Mouse (Mus musculus): ENCODE measurements around the gene B230307C23Rik. TPM values are rescaled to one million over a fixed set of nuclear protein-coding genes. Genes with fewer than 3 reads are reported as not detected.
"Not testable (repeated sequence)": the region's sequence is repeated elsewhere in the genome, so short reads cannot be mapped to it uniquely, and the experiment has no call there.

Gene B230307C23Rik
- total and polyA plus RNA-seq, 2 experiments from 2014 or later: 12.1 to 21.6 TPM

GRCm38 (mm10) chr16:97977277-97977676, 19.8 kb upstream of the B230307C23Rik start:
- no peak overlapping the region for H3K4me3 ChIP-seq (ENCODE audit: low read length)

GRCm38 (mm10) chr16:97977722-97978121, 19.4 kb upstream of the B230307C23Rik start:
- WGBS: 81% methylated on average over 3 of the region's 3 CpGs
- H3K27me3 ChIP-seq (ENCODE audit: insufficient read depth, low read length): no peaks in the 10 kb centered on the region
- H3K4me2 ChIP-seq (ENCODE audit: low read depth, low read length): no peak overlapping the region
- no peak overlapping the region for H3K27ac ChIP-seq
- ATAC-seq (no peak), DNase-seq (ENCODE audit: low spot score) (no peak)
- no peak overlapping the region for H3K4me3 ChIP-seq (ENCODE audit: low read length)
- no peak overlapping the region for H3K9ac ChIP-seq (replicated peaks; ENCODE audit: low read length)
- TF ChIP-seq CTCF (IDR thresholded peaks at IDR 0.05; ENCODE audit: low read depth): no peak
- no peaks in the 10 kb centered on the region for H3K4me1 ChIP-seq (ENCODE audit: insufficient read depth, low read length)
- H3K36me3 ChIP-seq (ENCODE audit: insufficient read depth, low read length): no peaks in the 10 kb centered on the region
- H3K9me3 ChIP-seq (ENCODE audit: low read length): no peaks in the 10 kb centered on the region

More at GRCm38 (mm10) chr16:97977277-97977676, 19.8 kb upstream of the B230307C23Rik start:
- ATAC-seq (no peak), DNase-seq (ENCODE audit: low spot score) (no peak)
- Histone ChIP-seq H3K9me3 (ENCODE audit: low read length) (no peaks in the 10 kb centered on the region), H3K27ac (no peak overlapping the region), H3K4me2 (ENCODE audit: low read depth, low read length) (no peak overlapping the region), H3K27me3 (ENCODE audit: insufficient read depth, low read length) (no peaks in the 10 kb centered on the region), H3K9ac (replicated peaks; ENCODE audit: low read length) (no peak overlapping the region), H3K36me3 (ENCODE audit: insufficient read depth, low read length) (no peaks in the 10 kb centered on the region), H3K4me1 (ENCODE audit: insufficient read depth, low read length) (no peaks in the 10 kb centered on the region)
- no peak for TF ChIP-seq CTCF (IDR thresholded peaks at IDR 0.05; ENCODE audit: low read depth)
- 88% methylated on average over 1 of the region's 1 CpGs for WGBS

- 92% methylated on average over 1 of the region's 1 CpGs for WGBS
- Histone ChIP-seq H3K36me3 (ENCODE audit: insufficient read depth, low read length) (no peaks in the 10 kb centered on the region), H3K4me3 (ENCODE audit: low read length) (no peak overlapping the region), H3K9ac (replicated peaks; ENCODE audit: low read length) (no peak overlapping the region), H3K9me3 (ENCODE audit: low read length) (no peaks in the 10 kb centered on the region), H3K27me3 (ENCODE audit: insufficient read depth, low read length) (no peaks in the 10 kb centered on the region), H3K27ac (no peak overlapping the region), H3K4me2 (ENCODE audit: low read depth, low read length) (no peak overlapping the region), H3K4me1 (ENCODE audit: insufficient read depth, low read length) (no peaks in the 10 kb centered on the region)
- TF ChIP-seq CTCF (IDR thresholded peaks at IDR 0.05; ENCODE audit: low read depth): no peak
- ATAC-seq: no peak
- no peak for DNase-seq (ENCODE audit: low spot score)
Measured at GRCm38 (mm10) chr16:97981362-97981761, 15.8 kb upstream of the B230307C23Rik start.

GRCm38 (mm10) chr16:97984589-97984988, 12.5 kb upstream of the B230307C23Rik start:
- Histone ChIP-seq H3K27me3 (ENCODE audit: insufficient read depth, low read length) (no peaks in the 10 kb centered on the region), H3K4me3 (ENCODE audit: low read length) (no peak overlapping the region), H3K36me3 (ENCODE audit: insufficient read depth, low read length) (no peaks in the 10 kb centered on the region), H3K27ac (no peak overlapping the region), H3K4me2 (ENCODE audit: low read depth, low read length) (no peak overlapping the region), H3K9ac (replicated peaks; ENCODE audit: low read length) (no peak overlapping the region), H3K9me3 (ENCODE audit: low read length) (no peaks in the 10 kb centered on the region), H3K4me1 (ENCODE audit: insufficient read depth, low read length) (no peaks in the 10 kb centered on the region)
- ATAC-seq: no peak
- WGBS: 47% methylated on average over 5 of the region's 5 CpGs
- no peak for TF ChIP-seq CTCF (IDR thresholded peaks at IDR 0.05; ENCODE audit: low read depth)
- no peak for DNase-seq (ENCODE audit: low spot score)

DNA sequence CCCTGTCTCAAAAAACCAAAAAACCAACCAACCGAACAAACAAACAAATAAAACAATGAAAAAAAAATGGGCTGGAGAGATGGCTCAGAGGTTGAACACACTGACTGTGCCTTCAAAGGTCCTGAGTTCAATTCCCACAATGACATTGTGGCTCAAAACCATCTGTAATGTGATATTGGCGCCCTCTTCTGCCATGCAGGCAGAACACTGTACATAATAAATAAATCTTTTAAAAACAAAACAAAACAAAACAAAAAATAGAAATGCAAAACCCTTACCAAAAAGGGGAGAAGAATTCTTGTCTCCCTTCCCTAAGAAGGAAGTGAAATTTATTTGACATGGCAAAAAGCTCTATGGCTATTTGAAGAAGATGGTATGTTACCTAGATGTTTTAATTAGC, 5.6 kb upstream of the B230307C23Rik start:
- H3K4me3 ChIP-seq (ENCODE audit: low read length): no peak overlapping the region
- no peak overlapping the region for H3K27ac ChIP-seq
- H3K9ac ChIP-seq (replicated peaks; ENCODE audit: low read length): no peak overlapping the region
- H3K9me3 ChIP-seq (ENCODE audit: low read length): no peaks in the 10 kb centered on the region
- TF ChIP-seq CTCF (IDR thresholded peaks at IDR 0.05; ENCODE audit: low read depth): no peak
- 83% methylated on average over 2 of the region's 2 CpGs for WGBS
- no peak overlapping the region for H3K4me2 ChIP-seq (ENCODE audit: low read depth, low read length)
- no peaks in the 10 kb centered on the region for H3K4me1 ChIP-seq (ENCODE audit: insufficient read depth, low read length)
- ATAC-seq (no peak), DNase-seq (ENCODE audit: low spot score) (no peak)
- no peaks in the 10 kb centered on the region for H3K27me3 ChIP-seq (ENCODE audit: insufficient read depth, low read length)
- no peaks in the 10 kb centered on the region for H3K36me3 ChIP-seq (ENCODE audit: insufficient read depth, low read length)

DNA sequence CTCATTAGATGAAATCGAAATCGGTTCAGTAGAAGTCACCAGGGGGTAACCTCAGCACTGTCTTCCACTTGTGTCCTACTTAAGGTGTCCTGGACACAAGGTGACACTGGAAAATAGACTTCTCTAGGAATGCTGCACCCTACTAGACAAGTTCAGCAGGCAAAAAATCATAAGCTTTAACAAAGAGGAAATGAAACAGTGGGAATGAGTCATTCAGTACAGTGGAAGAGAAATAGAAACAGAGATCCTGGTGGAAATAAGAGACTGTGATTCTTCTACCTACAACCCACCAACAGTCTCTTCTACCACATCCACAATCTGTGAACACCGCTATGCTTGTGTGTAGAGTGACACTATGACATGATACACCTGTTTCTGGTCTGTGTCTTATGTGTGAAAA, 4.6 kb upstream of the B230307C23Rik start:
- not testable (repeated sequence) for H3K27ac ChIP-seq; H3K27me3 ChIP-seq (ENCODE audit: insufficient read depth, low read length); H3K4me1 ChIP-seq (ENCODE audit: insufficient read depth, low read length); H3K4me2 ChIP-seq (ENCODE audit: low read depth, low read length); ATAC-seq; H3K9ac ChIP-seq (replicated peaks; ENCODE audit: low read length); H3K4me3 ChIP-seq (ENCODE audit: low read length); H3K9me3 ChIP-seq (ENCODE audit: low read length); H3K36me3 ChIP-seq (ENCODE audit: insufficient read depth, low read length); DNase-seq (ENCODE audit: low spot score)
- 86% methylated on average over 3 of the region's 3 CpGs for WGBS

- no peak overlapping the region; the same call in 1 of the 2 replicates for H3K9ac ChIP-seq (replicated peaks; ENCODE audit: low read length)
- DNase-seq (ENCODE audit: low spot score): no peak
- 21% methylated on average over 1 of the region's 1 CpGs for WGBS
Measured at GRCm38 (mm10) chr16:97995849-97996615, 1.1 kb upstream of the B230307C23Rik start.

DNA sequence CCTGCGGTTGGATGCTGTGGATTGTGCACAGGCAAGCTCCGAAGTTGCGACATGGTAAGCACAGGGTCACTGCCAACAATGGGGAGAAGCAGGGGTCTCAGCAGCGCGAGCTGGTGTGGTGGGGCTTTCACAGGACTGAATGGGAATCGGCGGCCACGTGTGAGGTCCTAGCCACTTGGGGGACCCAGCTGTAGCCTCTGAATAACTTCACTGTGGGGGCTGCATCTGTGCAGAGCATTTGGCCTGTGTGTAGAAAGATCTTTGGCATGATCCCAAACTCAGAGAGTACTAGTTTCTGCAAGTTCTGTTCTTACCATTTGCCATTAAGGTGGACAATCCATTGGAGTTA, 242 bp downstream of the B230307C23Rik start:
- peak overlapping the region; percentile 85 for H3K4me2 ChIP-seq (ENCODE audit: low read depth, low read length)
- H3K9ac ChIP-seq (replicated peaks; ENCODE audit: low read length): peak overlapping the region; percentile 41; the same call in 1 of the 2 replicates
- not testable (repeated sequence) for H3K9me3 ChIP-seq (ENCODE audit: low read length); DNase-seq (ENCODE audit: low spot score); H3K4me1 ChIP-seq (ENCODE audit: insufficient read depth, low read length); H3K36me3 ChIP-seq (ENCODE audit: insufficient read depth, low read length); H3K27me3 ChIP-seq (ENCODE audit: insufficient read depth, low read length)
- peak; percentile 87 for ATAC-seq
- under 1% methylated on average over 8 of the region's 8 CpGs for WGBS
- peak overlapping the region; percentile 54 for H3K4me3 ChIP-seq (ENCODE audit: low read length)
- peak overlapping the region; percentile 64; the same call in 1 of the 2 replicates for H3K27ac ChIP-seq

More at GRCm38 (mm10) chr16:97995849-97996615, 1.1 kb upstream of the B230307C23Rik start:
- Histone ChIP-seq H3K4me1 (ENCODE audit: insufficient read depth, low read length) (no peaks in the 10 kb centered on the region), H3K4me3 (ENCODE audit: low read length) (peak overlapping the region; percentile 54), H3K9me3 (ENCODE audit: low read length) (0 out of 2 replicates have a peak, but pooled peaks cover 3% of the 10 kb centered on the region), H3K4me2 (ENCODE audit: low read depth, low read length) (peak overlapping the region; percentile 85), H3K36me3 (ENCODE audit: insufficient read depth, low read length) (no peaks in the 10 kb centered on the region), H3K27ac (peak overlapping the region; percentile 64; the same call in 1 of the 2 replicates), H3K27me3 (ENCODE audit: insufficient read depth, low read length) (no peaks in the 10 kb centered on the region)
- TF ChIP-seq CTCF (IDR thresholded peaks at IDR 0.05; ENCODE audit: low read depth): no peak
- no peak for ATAC-seq

Data from hindbrain, postnatal 0 days (tissue).